Mouse (Mus musculus): ENCODE results near the gene Gm43951. TPM values are rescaled to one million over a fixed set of nuclear protein-coding genes. Genes with fewer than 3 reads are reported as not detected.

Gm43951 gene
- 0.15 TPM in 1 of 2 replicates, not detected in the other for polyA plus RNA-seq (2012; ENCODE audit: low replicate concordance)

GRCm38 (mm10) chr11:72206341-72207203 is at the start of gene Gm43951:
TSS of gene Gm43951 (minus strand) at chr11:72206840.

GRCm38 (mm10) chr11:72215410-72215797 is 8.8 kb upstream of the Gm43951 start, which contains the start of gene Med31:
TSS of gene Med31 (minus strand) at chr11:72215592.

GRCm38 (mm10) chr11:72207204-72207833 is 679 bp upstream of the Gm43951 start, which contains the start of the genes 4933427D14Rik and Txndc17:
TSS of gene 4933427D14Rik (minus strand) at chr11:72207459.
TSS of gene Txndc17 (plus strand) at chr11:72207547.

Other genes starting within 250 kb of the Gm43951 start
- gene Aipl1, start 169.3 kb downstream of the Gm43951 start, polyA plus RNA-seq (2012; ENCODE audit: low replicate concordance) = not detected in 2 replicates
- 0.46 and 1.1 TPM in 2 replicates for gene Pimreg, start 164.8 kb downstream of the Gm43951 start, polyA plus RNA-seq (2012; ENCODE audit: low replicate concordance)
- gene Pitpnm3, start 71.1 kb downstream of the Gm43951 start, polyA plus RNA-seq (2012; ENCODE audit: low replicate concordance) = 0.18 and 0.23 TPM in 2 replicates
- 1.2 and 2.0 TPM in 2 replicates for gene 4933427D14Rik, start 619 bp upstream of the Gm43951 start, polyA plus RNA-seq (2012; ENCODE audit: low replicate concordance)
- gene Txndc17, start 707 bp upstream of the Gm43951 start, polyA plus RNA-seq (2012; ENCODE audit: low replicate concordance) = 20.2 and 31.3 TPM in 2 replicates
- gene Med31, start 8.8 kb upstream of the Gm43951 start, polyA plus RNA-seq (2012; ENCODE audit: low replicate concordance) = 1.2 TPM in 1 of 2 replicates, not detected in the other
- not detected in 2 replicates for gene Slc13a5, start 60.4 kb upstream of the Gm43951 start, polyA plus RNA-seq (2012; ENCODE audit: low replicate concordance)
- 0.74 and 2.4 TPM in 2 replicates for gene Xaf1, start 94.8 kb upstream of the Gm43951 start, polyA plus RNA-seq (2012; ENCODE audit: low replicate concordance)
- gene Fbxo39, start 107.6 kb upstream of the Gm43951 start, polyA plus RNA-seq (2012; ENCODE audit: low replicate concordance) = not detected in 2 replicates
- not detected in 2 replicates for gene Tekt1, start 155.6 kb upstream of the Gm43951 start, polyA plus RNA-seq (2012; ENCODE audit: low replicate concordance)
- gene Smtnl2, start 204.9 kb upstream of the Gm43951 start, polyA plus RNA-seq (2012; ENCODE audit: low replicate concordance) = 0.10 TPM in 1 of 2 replicates, not detected in the other
- not detected in 2 replicates for gene Ggt6, start 228.7 kb upstream of the Gm43951 start, polyA plus RNA-seq (2012; ENCODE audit: low replicate concordance)
- 79.4 and 159 TPM in 2 replicates for gene Mybbp1a, start 234.5 kb upstream of the Gm43951 start, polyA plus RNA-seq (2012; ENCODE audit: low replicate concordance)

All from leukemia stem cell, adult 10-12 weeks (primary cell).